Mouse (Mus musculus) testis, adult 2 months (tissue): Measurements from ENCODE around the gene Ttc21a. TPM values are rescaled to one million over a fixed set of nuclear protein-coding genes. Genes with fewer than 3 reads are reported as not detected.

Source experiments
- H3K27ac ChIP-seq: fragments of 200-500 bp; 2 replicates; pipeline ENCODE4 v1.5.1; 2012; ENCODE audit warnings: low read depth, low read length; ENCODE audit not compliant: control insufficient read depth, insufficient read depth
- H3K27me3 ChIP-seq: fragments of 200-500 bp; 2 replicates; pipeline ENCODE4 v1.6.1; 2012; ENCODE audit warnings: mild to moderate bottlenecking, low read length, moderate library complexity; ENCODE audit not compliant: control insufficient read depth, insufficient read depth
- H3K36me3 ChIP-seq: fragments of 200-500 bp; 2 replicates; pipeline ENCODE4 v1.6.1; 2012; ENCODE audit warnings: mild to moderate bottlenecking, low read length; ENCODE audit not compliant: control insufficient read depth, insufficient read depth
- H3K4me1 ChIP-seq: fragments of 200-500 bp; 2 replicates; pipeline ENCODE4 v1.6.1; 2012; ENCODE audit warnings: low read length; ENCODE audit not compliant: control insufficient read depth, insufficient read depth
- H3K4me3 ChIP-seq: fragments of 200-500 bp; 2 replicates; pipeline ENCODE4 v1.5.1; 2012; ENCODE audit warnings: low read depth, mild to moderate bottlenecking, low read length, moderate library complexity, mixed read lengths; ENCODE audit not compliant: control insufficient read depth
- CTCF ChIP-seq: fragments of 200-500 bp; IDR thresholded peaks from 2 replicates; pipeline ENCODE4 v1.5.1; 2012; ENCODE audit warnings: low read depth, mild to moderate bottlenecking, inconsistent platforms, low read length, moderate library complexity; ENCODE audit not compliant: control insufficient read depth, insufficient read depth, insufficient replicate concordance
- POLR2A ChIP-seq: fragments of 200-500 bp; IDR thresholded peaks from 2 replicates; pipeline ENCODE4 v1.6.1; 2012; ENCODE audit warnings: low read depth, mild to moderate bottlenecking, inconsistent platforms, low read length, moderate library complexity; ENCODE audit not compliant: control insufficient read depth
- polyA plus RNA-seq: library from polyadenylated mRNA; depleted of rRNA; stranded (reverse); fragments of >200 nt; gene quantifications from 2 replicates; pipeline ENCODE4 v1.2.3, GENCODE M21; 2012; rRNA removed

The Ttc21a gene
- 66.1 and 68.7 TPM in 2 replicates for polyA plus RNA-seq

DNA sequence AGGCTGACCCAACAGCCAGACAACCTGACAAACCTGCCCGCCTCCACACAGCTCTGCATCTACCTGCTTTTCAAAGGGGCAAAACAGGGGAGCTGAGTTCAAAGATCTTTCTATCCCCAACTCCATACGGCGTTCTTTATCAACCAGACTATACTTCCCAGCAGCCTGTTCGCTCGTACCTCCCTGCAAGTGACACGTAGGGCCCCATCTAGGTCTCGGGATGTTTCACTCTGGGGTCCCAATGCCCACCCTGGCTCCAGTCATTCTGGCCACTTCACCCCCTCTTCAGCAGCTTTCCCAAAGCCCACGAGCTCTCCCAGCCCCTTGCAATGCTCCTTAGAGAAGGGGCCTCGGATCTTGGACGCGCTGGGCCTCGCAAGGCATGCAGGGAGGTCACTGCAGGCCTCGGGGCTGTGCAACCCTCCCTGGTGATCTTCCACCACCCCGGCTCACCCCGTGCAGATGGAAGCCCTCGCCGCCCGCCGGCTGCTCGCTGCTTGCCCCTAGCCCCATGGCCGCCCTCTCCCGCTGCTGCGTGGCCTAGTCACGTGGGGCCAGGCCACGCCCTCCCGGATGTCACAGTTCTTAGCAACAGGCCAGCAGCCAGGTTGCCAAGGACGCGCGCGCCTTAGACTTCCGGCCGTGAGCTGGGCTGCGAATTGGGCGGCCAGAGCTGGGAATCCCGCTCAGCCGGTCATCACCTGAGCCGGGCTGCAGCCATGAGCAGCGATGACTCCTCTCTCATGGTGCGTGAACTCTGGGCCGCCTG is at the start of gene Ttc21a, which contains the start of gene Gorasp1:
Gene Ttc21a, plus strand, starts transcription at position 602 of the 769 bp plus-strand sequence.
Gene Gorasp1, minus strand, starts transcription at position 561 of the 769 bp plus-strand sequence.
- Histone ChIP-seq H3K4me3 (peak within 1 kb of the TSS; percentile 92), H3K27me3 (no peaks in the 10 kb centered on the region), H3K36me3 (no peaks in the 10 kb centered on the region), H3K27ac (peak within 1 kb of the TSS; percentile 60; the same call in 1 of the 2 replicates), H3K4me1 (peaks cover 8% of the 10 kb centered on the region)
- no peak; the same call in none of the 2 replicates for TF ChIP-seq POLR2A
- no peak for TF ChIP-seq CTCF

GRCm38 (mm10) chr9:119888843-119889246 is 48.6 kb upstream of the Ttc21a start:
- Histone ChIP-seq H3K27ac (no peak overlapping the region), H3K4me1 (0 out of 2 replicates have a peak, but pooled peaks cover 1% of the 10 kb centered on the region), H3K27me3 (no peaks in the 10 kb centered on the region), H3K36me3 (peaks cover 3% of the 10 kb centered on the region; the same call in 1 of the 2 replicates), H3K4me3 (no peak overlapping the region)
- no peak for TF ChIP-seq POLR2A
- no peak for TF ChIP-seq CTCF

DNA sequence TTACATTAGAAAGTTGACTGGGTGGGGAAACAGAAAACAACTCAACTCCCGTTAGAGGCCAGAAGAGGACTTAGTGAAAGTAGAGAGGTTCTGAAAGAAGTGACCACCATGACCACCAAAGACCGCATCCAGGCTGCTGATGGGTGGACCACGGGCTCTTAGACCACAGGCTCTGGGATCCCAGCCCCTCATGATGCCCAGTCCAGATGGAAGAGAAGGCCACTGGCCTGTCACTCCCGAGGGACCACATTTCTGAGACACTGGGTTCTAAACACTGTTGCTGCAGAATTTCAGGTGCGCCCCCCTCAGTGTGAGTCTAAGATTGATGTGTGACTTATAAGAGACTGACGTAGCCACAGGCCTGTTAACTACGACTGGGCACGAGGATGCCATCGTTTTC is 48.0 kb upstream of the Ttc21a start:
- Histone ChIP-seq H3K36me3 (peaks cover 3% of the 10 kb centered on the region; the same call in 1 of the 2 replicates), H3K4me3 (no peak overlapping the region), H3K4me1 (0 out of 2 replicates have a peak, but pooled peaks cover 2% of the 10 kb centered on the region), H3K27ac (no peak overlapping the region), H3K27me3 (no peaks in the 10 kb centered on the region)
- TF ChIP-seq POLR2A (no peak), CTCF (no peak)

DNA sequence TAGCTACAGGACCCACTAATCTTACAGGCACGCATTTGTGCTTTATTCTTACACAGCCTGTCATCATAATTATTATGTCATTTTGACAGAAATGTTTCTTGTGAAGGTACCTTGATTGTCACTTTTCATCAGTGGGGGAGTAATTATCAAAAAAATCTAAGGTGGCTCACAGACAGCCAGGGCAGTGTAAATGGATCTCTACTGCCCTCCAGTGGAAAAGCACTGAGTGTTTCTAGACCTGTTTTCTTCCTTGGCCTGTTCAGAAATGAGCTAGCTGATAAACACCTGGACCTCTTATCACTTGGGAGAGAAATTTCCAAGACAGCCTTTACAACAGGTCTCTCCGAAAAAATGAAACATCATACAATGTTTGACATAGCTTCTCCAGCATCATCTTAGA is 46.7 kb upstream of the Ttc21a start:
- no peaks in the 10 kb centered on the region for H3K27me3 ChIP-seq
- no peak overlapping the region for H3K4me3 ChIP-seq
- no peak for TF ChIP-seq CTCF
- TF ChIP-seq POLR2A = no peak
- H3K36me3 ChIP-seq = peaks cover 3% of the 10 kb centered on the region; the same call in 1 of the 2 replicates
- no peak overlapping the region for H3K27ac ChIP-seq
- H3K4me1 ChIP-seq = peaks cover 5% of the 10 kb centered on the region; the same call in 1 of the 2 replicates

- Histone ChIP-seq H3K4me1 (peaks cover 8% of the 10 kb centered on the region; the same call in 1 of the 2 replicates), H3K27me3 (no peaks in the 10 kb centered on the region), H3K36me3 (peaks cover 3% of the 10 kb centered on the region; the same call in 1 of the 2 replicates), H3K4me3 (peak overlapping the region; percentile 98), H3K27ac (no peak overlapping the region)
- no peak for TF ChIP-seq POLR2A
These were observed 43.5 kb upstream of the Ttc21a start for GRCm38 (mm10) chr9:119893881-119894280.

GRCm38 (mm10) chr9:119894339-119895009 is 42.9 kb upstream of the Ttc21a start, which contains the start of gene Wdr48:
TSS of gene Wdr48 (plus strand) at chr9:119894878.
- no peak for TF ChIP-seq CTCF
- TF ChIP-seq POLR2A = peak; percentile 93

More at GRCm38 (mm10) chr9:119894339-119895009, 42.9 kb upstream of the Ttc21a start, which contains the start of gene Wdr48:
- H3K36me3 ChIP-seq = peaks cover 4% of the 10 kb centered on the region; the same call in 1 of the 2 replicates
- peak within 1 kb of the TSS; percentile 98 for H3K4me3 ChIP-seq
- peak within 1 kb of the TSS; percentile 97 for H3K27ac ChIP-seq
- no peaks in the 10 kb centered on the region for H3K27me3 ChIP-seq
- H3K4me1 ChIP-seq = peaks cover 8% of the 10 kb centered on the region; the same call in 1 of the 2 replicates
